Mouse (Mus musculus) liver, embryonic 11.5 days (tissue): ENCODE results near the gene Gna13. TPM values are rescaled to one million over a fixed set of nuclear protein-coding genes. Genes with fewer than 3 reads are reported as not detected.

ENCODE experiments used
- ATAC-seq: fragments of 200-750 bp; cut with Nextera tagmentation; replicated peaks from 2 replicates; pipeline ENCODE4 v1.8.0; 2017; ENCODE audit warnings: moderate number of reproducible peaks, mild to moderate bottlenecking, moderate TSS enrichment, moderate library complexity; ENCODE audit not compliant: low FRiP score
- DNase-seq: peaks from one replicate; pipeline ENCODE4 v3.0.0-alpha.2; 2017; ENCODE audit warnings: low spot score
- H3K27ac ChIP-seq: fragments of 300-500 bp; sonication (generic); 2 replicates; pipeline ENCODE4 v1.5.1; 2014; ENCODE audit warnings: mild to moderate bottlenecking, low read depth, low read length, control low read depth
- H3K27me3 ChIP-seq: fragments of 300-500 bp; sonication (generic); replicated peaks from 2 replicates; pipeline ENCODE4 v1.6.1; 2014; ENCODE audit warnings: low read length, mixed read lengths; ENCODE audit not compliant: control insufficient read depth, insufficient read depth
- H3K36me3 ChIP-seq: fragments of 300-500 bp; sonication (generic); 2 replicates; pipeline ENCODE4 v1.6.1; 2014; ENCODE audit warnings: mild to moderate bottlenecking, low read length, moderate library complexity, mixed read lengths; ENCODE audit not compliant: control insufficient read depth, insufficient read depth
- H3K4me1 ChIP-seq: fragments of 300-500 bp; sonication (generic); replicated peaks from 2 replicates; pipeline ENCODE4 v1.6.1; 2014; ENCODE audit warnings: low read length, mixed read lengths; ENCODE audit not compliant: control insufficient read depth, insufficient read depth
- H3K4me2 ChIP-seq: fragments of 300-500 bp; sonication (generic); 2 replicates; pipeline ENCODE4 v1.6.1; 2014; ENCODE audit warnings: mild to moderate bottlenecking, control low read depth, moderate library complexity
- H3K4me3 ChIP-seq: fragments of 300-500 bp; sonication (generic); 2 replicates; pipeline ENCODE4 v1.5.1; 2014; ENCODE audit warnings: low read depth, low read length, control low read depth
- H3K9ac ChIP-seq: fragments of 300-500 bp; sonication (generic); 2 replicates; pipeline ENCODE4 v1.6.1; 2014; ENCODE audit warnings: low read depth, low read length, control low read depth
- H3K9me3 ChIP-seq: fragments of 300-500 bp; sonication (generic); 2 replicates; pipeline ENCODE4 v1.6.1; 2016; ENCODE audit warnings: low read length, inconsistent platforms, mixed read lengths; ENCODE audit not compliant: control insufficient read depth
- WGBS: fragments of 180-500 bp; shearing (Covaris S2); extraction: QIAGEN DNeasy Blood & Tissue Kit; methylation state at CpG from one replicate; pipeline ENCODE4 v1.1.7; 2014; 5-methylcytosine and 5-hydroxymethylcytosine counted together
- polyA plus RNA-seq: library from polyadenylated mRNA; unstranded; fragments of >200 nt; fragmentation: Nextera tagmentation; extraction: Ambion mirVana; gene quantifications from 2 replicates; pipeline ENCODE4 v1.2.1, GENCODE M21; 2014

Gna13 gene
- polyA plus RNA-seq, 1 experiment from 2014 or later: 25.3 TPM

- no peak overlapping the region for H3K9ac ChIP-seq
- 80% methylated on average over 6 of the region's 6 CpGs for WGBS
- no peaks in the 10 kb centered on the region for H3K9me3 ChIP-seq
- no peak overlapping the region for H3K27ac ChIP-seq
- H3K4me1 ChIP-seq: peaks cover 8% of the 10 kb centered on the region
- DNase-seq: no peak
- H3K27me3 ChIP-seq: no peaks in the 10 kb centered on the region
- ATAC-seq: no peak
- H3K4me2 ChIP-seq: no peak overlapping the region
- H3K36me3 ChIP-seq: no peaks in the 10 kb centered on the region
- no peak overlapping the region for H3K4me3 ChIP-seq
Measured at GRCm38 (mm10) chr11:109354236-109354613, 8.4 kb upstream of the Gna13 start.

GRCm38 (mm10) chr11:109355771-109356388 lies 6.8 kb upstream of the Gna13 start:
- H3K9me3 ChIP-seq: no peaks in the 10 kb centered on the region
- H3K27me3 ChIP-seq: no peaks in the 10 kb centered on the region
- H3K4me1 ChIP-seq: 0 out of 2 replicates have a peak, but pooled peaks cover 2% of the 10 kb centered on the region
- no peaks in the 10 kb centered on the region for H3K36me3 ChIP-seq
- H3K9ac ChIP-seq: no peak overlapping the region
- WGBS: 70% methylated on average over 16 of the region's 16 CpGs
- H3K27ac ChIP-seq: no peak overlapping the region
- H3K4me2 ChIP-seq: no peak overlapping the region
- no peak for ATAC-seq
- no peak overlapping the region for H3K4me3 ChIP-seq
- DNase-seq: no peak

GRCm38 (mm10) chr11:109357171-109357570 lies 5.5 kb upstream of the Gna13 start:
- H3K4me1 ChIP-seq: peaks cover 7% of the 10 kb centered on the region
- DNase-seq (no peak), ATAC-seq (no peak)
- no peak overlapping the region for H3K9ac ChIP-seq
- H3K27ac ChIP-seq: no peak overlapping the region
- H3K4me2 ChIP-seq: no peak overlapping the region
- H3K4me3 ChIP-seq: no peak overlapping the region
- H3K9me3 ChIP-seq: no peaks in the 10 kb centered on the region
- H3K36me3 ChIP-seq: no peaks in the 10 kb centered on the region
- WGBS: 91% methylated on average over 5 of the region's 5 CpGs
- no peaks in the 10 kb centered on the region for H3K27me3 ChIP-seq

- DNase-seq (no peak), ATAC-seq (no peak)
- H3K27me3 ChIP-seq: no peaks in the 10 kb centered on the region
- no peak overlapping the region for H3K4me3 ChIP-seq
- peaks cover 7% of the 10 kb centered on the region for H3K4me1 ChIP-seq
- no peaks in the 10 kb centered on the region for H3K36me3 ChIP-seq
- H3K4me2 ChIP-seq: no peak overlapping the region
- no peak overlapping the region for H3K9ac ChIP-seq
- H3K27ac ChIP-seq: no peak overlapping the region
- no peaks in the 10 kb centered on the region for H3K9me3 ChIP-seq
- WGBS: 57% methylated on average over 3 of the region's 3 CpGs
Measured at GRCm38 (mm10) chr11:109358549-109358948, 4.1 kb upstream of the Gna13 start.

GRCm38 (mm10) chr11:109359043-109359752 lies 3.4 kb upstream of the Gna13 start:
- Histone ChIP-seq H3K27ac (no peak overlapping the region), H3K36me3 (no peaks in the 10 kb centered on the region), H3K4me2 (no peak overlapping the region), H3K9ac (no peak overlapping the region), H3K4me3 (no peak overlapping the region), H3K27me3 (no peaks in the 10 kb centered on the region), H3K4me1 (peaks cover 8% of the 10 kb centered on the region), H3K9me3 (no peaks in the 10 kb centered on the region)
- WGBS: 48% methylated on average over 13 of the region's 13 CpGs
- no peak for DNase-seq
- no peak for ATAC-seq

- Histone ChIP-seq H3K36me3 (no peaks in the 10 kb centered on the region), H3K27ac (no peak overlapping the region), H3K4me2 (no peak overlapping the region), H3K27me3 (no peaks in the 10 kb centered on the region), H3K9me3 (no peaks in the 10 kb centered on the region), H3K4me1 (peaks cover 17% of the 10 kb centered on the region), H3K4me3 (no peak overlapping the region), H3K9ac (no peak overlapping the region)
- WGBS: 85% methylated on average over 6 of the region's 6 CpGs
- ATAC-seq (no peak), DNase-seq (no peak)
Measured at GRCm38 (mm10) chr11:109360102-109360501, 2.5 kb upstream of the Gna13 start.

- Histone ChIP-seq H3K9me3 (no peaks in the 10 kb centered on the region), H3K9ac (no peak overlapping the region), H3K4me3 (no peak overlapping the region), H3K27ac (no peak overlapping the region), H3K27me3 (no peaks in the 10 kb centered on the region), H3K36me3 (peaks cover 2% of the 10 kb centered on the region; the same call in 1 of the 2 replicates), H3K4me1 (peaks cover 21% of the 10 kb centered on the region), H3K4me2 (no peak overlapping the region)
- WGBS: 83% methylated on average over 12 of the region's 12 CpGs
- DNase-seq (no peak), ATAC-seq (no peak)
Measured at GRCm38 (mm10) chr11:109360581-109361040, 2.0 kb upstream of the Gna13 start.

GRCm38 (mm10) chr11:109361241-109361630 lies 1.4 kb upstream of the Gna13 start:
- Histone ChIP-seq H3K4me2 (peak overlapping the region; percentile 86), H3K36me3 (peaks cover 6% of the 10 kb centered on the region; the same call in 1 of the 2 replicates), H3K4me1 (peaks cover 21% of the 10 kb centered on the region), H3K4me3 (no peak overlapping the region), H3K27ac (no peak overlapping the region), H3K9me3 (no peaks in the 10 kb centered on the region), H3K27me3 (no peaks in the 10 kb centered on the region), H3K9ac (no peak overlapping the region)
- no peak for ATAC-seq
- no peak for DNase-seq
- 66% methylated on average over 7 of the region's 7 CpGs for WGBS
